Mouse (Mus musculus) lung, postnatal 25 days (tissue): ENCODE measurements around the gene Lgr4.

Experiments used
- DNase-seq: peaks from one replicate; pipeline ENCODE4 v3.0.0; 2022; ENCODE audit warnings: low spot score

The Lgr4 gene

DNA sequence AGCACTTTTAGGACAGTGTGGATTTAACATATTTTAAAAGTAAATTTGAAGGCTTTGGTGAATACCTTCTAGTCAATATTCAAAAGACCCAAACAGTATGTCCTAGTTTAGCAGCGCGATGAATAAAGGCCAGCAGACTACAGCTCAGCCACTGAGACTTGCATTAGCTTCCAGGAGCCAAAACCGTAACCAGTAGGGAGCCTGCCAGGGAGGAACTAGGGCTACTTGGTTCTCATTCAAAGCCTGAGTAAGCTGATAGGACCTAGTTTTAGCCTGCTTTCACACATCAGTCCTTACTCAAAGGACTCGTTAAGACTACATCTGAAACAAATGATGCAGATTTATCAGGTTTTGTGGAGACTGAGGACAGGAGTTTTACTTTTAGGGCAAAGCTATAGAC, 102.2 kb downstream of the Lgr4 start:
- no peak for DNase-seq

DNA sequence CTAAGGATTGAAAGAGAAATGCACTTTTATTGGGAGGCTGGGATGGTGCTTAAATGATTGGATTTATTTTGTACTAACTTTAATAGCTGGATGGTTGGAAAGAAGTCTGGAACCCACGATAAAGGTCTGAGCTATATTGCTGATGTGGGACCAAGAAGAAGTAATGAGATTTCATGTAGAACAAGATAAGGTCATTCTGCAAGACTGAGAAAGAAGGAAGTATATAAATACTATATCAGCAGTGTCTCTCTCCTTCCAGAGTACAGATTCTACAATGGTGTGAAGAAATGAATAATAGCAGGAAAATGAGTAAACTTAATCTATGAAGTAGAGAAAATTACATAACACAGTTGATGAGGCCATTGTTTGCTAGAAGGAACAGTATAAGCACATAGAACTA, 103.0 kb downstream of the Lgr4 start:
- no peak for DNase-seq

DNA sequence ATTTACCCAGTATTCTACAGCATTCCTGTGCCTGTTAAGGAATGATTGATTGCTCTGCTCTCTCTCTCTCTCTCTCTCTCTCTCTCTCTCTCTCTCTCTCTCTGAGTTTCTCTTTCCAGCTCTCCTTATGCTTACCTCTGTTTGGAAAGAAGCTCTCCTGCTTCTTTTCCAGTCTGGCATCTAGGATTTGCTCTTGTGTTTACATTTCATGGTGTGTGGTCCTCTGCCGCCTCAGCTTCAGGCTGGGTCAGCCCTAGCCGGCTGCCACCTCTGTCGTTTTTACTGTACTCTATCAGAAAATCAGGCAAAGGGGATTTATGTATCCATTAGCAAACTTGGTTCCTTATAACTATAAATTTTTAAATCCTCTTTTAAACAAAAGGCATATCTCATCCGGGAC, 118.8 kb downstream of the Lgr4 start:
- no peak for DNase-seq

DNA sequence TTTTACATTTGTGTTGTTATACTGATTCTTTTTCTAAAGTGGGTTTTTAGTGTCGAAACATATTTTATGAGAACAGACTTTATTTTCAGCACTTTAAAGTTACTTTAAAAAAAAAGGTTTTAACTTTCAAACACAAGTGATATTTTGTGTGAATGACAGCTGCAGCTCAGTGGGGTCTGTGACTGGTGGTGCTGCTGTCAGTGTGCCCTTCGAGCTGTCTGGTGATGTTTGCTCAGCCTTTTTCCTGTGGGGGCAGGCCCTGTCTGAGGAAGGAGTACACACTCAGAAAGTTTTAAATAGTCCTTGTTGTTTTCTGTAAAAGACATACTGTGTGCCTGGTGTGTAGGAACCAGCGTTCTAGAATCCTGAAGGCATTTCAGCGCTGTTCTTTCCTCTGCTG, 119.2 kb downstream of the Lgr4 start:
- no peak for DNase-seq

DNA sequence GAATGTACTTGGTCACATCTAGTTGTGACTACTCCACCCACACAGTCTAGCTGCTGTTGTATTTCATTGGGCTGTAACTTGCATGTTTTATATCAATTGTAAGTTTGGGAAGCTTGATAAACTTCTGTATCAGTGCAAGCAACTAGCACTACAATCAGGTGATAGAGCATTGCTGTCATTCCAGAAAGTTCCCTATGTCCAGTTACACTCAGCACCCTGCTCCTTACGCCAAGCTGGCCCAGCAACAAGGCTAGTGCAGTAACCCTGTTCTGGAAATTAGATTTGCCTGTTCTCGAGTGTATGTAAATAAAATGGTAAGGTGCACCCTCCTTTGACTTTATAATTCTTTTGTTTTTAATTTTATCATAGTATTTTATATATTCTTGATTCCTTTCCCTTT, 119.8 kb downstream of the Lgr4 start:
- no peak for DNase-seq

DNA sequence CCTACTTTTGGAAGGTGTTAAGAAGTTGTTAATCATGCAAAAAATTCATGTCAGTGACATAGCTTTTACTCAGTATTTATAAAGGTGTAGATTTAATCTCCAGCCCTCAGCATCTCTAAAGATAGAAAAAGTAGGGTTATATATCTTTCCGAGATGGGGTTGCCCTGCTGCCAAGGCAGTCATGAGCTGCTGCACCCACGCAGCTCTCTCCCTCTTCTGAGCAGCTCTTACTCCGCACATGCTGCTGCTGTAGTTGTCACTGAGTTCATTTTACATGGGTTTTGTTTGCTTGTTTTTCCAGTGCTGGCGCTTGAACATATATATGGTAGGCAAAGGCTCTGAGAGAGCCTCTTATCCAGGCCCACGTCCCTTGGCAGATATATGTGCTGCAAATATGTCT, 120.9 kb downstream of the Lgr4 start:
- DNase-seq: no peak

DNA sequence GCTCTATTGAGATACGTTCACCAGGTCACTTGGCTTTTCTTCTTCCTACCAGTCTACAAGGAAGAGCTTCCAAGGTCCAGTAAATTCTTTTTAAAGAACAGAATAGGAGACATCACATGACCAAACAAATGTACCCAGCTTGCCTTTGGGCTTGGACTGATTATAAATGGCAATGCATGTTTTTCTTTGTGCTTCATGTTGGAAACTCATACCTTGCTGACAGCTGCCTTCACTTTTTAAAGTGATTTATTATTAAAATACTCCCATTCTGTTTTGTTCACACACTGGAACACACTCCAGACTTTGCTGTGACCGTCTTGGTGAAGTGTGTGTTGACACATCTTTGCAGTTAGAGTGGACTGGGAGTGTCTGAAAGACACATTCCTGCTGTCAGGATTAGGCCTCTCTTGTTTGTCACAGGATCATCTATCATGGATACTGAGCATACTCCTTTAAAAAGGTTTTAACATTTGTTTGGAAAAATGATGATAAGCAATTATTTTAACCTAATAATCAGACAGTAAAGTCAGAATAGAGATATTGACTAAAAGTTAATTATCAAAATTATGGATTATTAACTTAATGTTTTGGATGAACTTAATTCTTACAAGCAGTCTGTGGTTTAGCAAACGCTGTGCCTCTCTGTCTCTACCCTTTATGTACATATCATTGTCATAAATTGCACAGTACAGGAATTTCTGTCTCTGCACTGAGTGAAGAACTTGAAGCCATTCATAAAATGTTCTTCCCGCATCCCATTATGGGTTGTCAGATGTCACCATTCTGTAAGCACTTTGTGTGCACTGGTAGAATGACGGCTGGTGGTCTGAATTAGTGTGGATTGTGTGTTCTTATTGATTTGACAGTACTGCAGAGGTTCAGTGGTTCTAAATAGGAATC, 125.7 kb downstream of the Lgr4 start:
- DNase-seq: no peak

DNA sequence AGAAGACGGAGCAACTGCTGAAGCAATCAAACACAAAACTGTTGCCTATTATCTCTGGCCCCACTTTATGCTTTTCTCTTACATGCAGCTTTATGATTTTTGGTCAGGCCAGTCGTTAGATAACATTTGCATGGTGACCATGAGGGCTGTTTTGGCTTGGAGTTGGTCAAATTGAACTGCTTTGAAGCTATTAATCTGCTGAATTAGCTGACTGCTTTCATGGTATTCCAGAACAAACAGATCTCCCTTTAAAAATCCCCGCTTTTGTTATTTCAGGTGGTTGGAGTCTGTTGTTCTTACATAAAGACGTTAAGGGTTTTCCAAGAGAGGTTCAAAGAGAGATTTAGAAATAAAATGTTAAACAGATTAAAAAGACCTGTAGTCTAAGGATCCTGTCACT, 141.0 kb downstream of the Lgr4 start:
- DNase-seq: no peak

DNA sequence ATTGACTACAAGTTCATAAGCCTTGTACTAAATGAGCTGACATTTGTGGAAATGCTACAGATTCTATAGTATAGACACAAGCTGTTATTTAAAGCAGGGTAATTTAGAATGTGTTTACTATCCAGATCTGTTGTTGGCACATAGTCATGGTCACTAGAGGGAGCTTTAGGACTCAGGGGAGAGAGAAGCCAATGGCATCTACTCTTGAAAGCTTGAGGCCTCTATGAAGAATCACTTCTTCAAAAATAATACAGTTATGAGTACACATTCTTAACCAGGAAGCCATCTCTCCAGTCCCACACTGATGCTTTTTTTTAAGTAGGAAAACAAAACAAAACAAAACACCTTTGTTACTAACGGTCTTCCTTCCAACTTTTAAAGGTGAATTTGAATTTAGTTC, 145.7 kb downstream of the Lgr4 start:
- no peak for DNase-seq
